Mouse (Mus musculus) testis, adult 2 months (tissue): ENCODE measurements around the gene Bid.

Experiments
- CTCF ChIP-seq: fragments of 200-500 bp; IDR thresholded peaks from 2 replicates; pipeline ENCODE4 v1.5.1; 2012; ENCODE audit warnings: low read depth, mild to moderate bottlenecking, inconsistent platforms, low read length, moderate library complexity; ENCODE audit not compliant: control insufficient read depth, insufficient read depth, insufficient replicate concordance
- POLR2A ChIP-seq: fragments of 200-500 bp; IDR thresholded peaks from 2 replicates; pipeline ENCODE4 v1.6.1; 2012; ENCODE audit warnings: low read depth, mild to moderate bottlenecking, inconsistent platforms, low read length, moderate library complexity; ENCODE audit not compliant: control insufficient read depth

DNA sequence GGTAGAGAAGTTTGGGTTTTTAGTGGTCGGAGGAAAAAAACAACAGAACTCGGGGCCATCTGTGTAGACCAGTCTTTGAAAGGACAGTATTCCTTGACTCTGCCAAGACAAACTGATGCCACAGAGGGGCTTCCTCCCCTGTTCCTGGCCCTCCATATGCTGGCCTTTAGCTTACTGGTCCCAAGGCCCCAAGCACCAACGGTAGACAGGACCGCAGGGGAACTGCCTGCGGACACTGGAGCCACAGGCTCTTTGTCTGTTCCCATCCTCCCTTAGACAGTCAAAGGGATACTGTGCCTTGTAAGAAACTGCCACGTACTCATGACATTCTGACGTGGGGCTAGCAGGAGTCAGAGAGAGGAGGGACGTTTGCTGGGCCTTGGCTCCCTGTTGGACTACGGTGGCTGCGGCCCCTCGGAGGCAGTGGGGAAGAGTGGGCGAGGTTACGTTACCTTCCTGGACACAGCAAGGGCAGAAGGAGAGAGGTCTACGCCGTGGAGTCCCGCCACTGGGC lies 20.5 kb upstream of the Bid start:
- TF ChIP-seq POLR2A (no peak), CTCF (no peak)
